Mouse (Mus musculus): Measurements from ENCODE around the gene Fbxo3. TPM values are rescaled to one million over a fixed set of nuclear protein-coding genes. Genes with fewer than 3 reads are reported as not detected.
A peak's percentile ranks its signal among the peaks of the same experiment; 100 is the strongest.
"Not testable (repeated sequence)": the region's sequence is repeated elsewhere in the genome, so short reads cannot be mapped to it uniquely, and the experiment has no call there.

Gene Fbxo3
- total RNA-seq, 2 experiments from 2014 or later, result 45.1 to 57.4 TPM

- ATAC-seq (replicated peaks; ENCODE audit: poor library complexity, severe bottlenecking), result peak; percentile 87
Observed at GRCm38 (mm10) chr2:104034832-104035472, 7.4 kb downstream of the Fbxo3 start.

- no peak for ATAC-seq (replicated peaks; ENCODE audit: poor library complexity, severe bottlenecking)
Observed at GRCm38 (mm10) chr2:104035595-104035994, 8.1 kb downstream of the Fbxo3 start.

- no peak for ATAC-seq (replicated peaks; ENCODE audit: poor library complexity, severe bottlenecking)
Observed at GRCm38 (mm10) chr2:104036316-104036715, 8.8 kb downstream of the Fbxo3 start.

- no peak for ATAC-seq (replicated peaks; ENCODE audit: poor library complexity, severe bottlenecking)
Observed at GRCm38 (mm10) chr2:104038236-104038635, 10.7 kb downstream of the Fbxo3 start.

- peak; percentile 33; the same call in 1 of the 2 replicates for ATAC-seq (replicated peaks; ENCODE audit: poor library complexity, severe bottlenecking)
Observed at GRCm38 (mm10) chr2:104041632-104042031, 14.1 kb downstream of the Fbxo3 start.

- no peak for ATAC-seq (replicated peaks; ENCODE audit: poor library complexity, severe bottlenecking)
Observed at GRCm38 (mm10) chr2:104042766-104043165, 15.2 kb downstream of the Fbxo3 start.

GRCm38 (mm10) chr2:104043624-104044478 is 16.3 kb downstream of the Fbxo3 start:
- ATAC-seq (replicated peaks; ENCODE audit: poor library complexity, severe bottlenecking), result no peak

- no peak for ATAC-seq (replicated peaks; ENCODE audit: poor library complexity, severe bottlenecking)
Observed at GRCm38 (mm10) chr2:104044479-104045080, 17.1 kb downstream of the Fbxo3 start.

GRCm38 (mm10) chr2:104058381-104058780 is 30.9 kb downstream of the Fbxo3 start:
- ATAC-seq (replicated peaks; ENCODE audit: poor library complexity, severe bottlenecking), result no peak

GRCm38 (mm10) chr2:104058954-104059353 is 31.4 kb downstream of the Fbxo3 start:
- ATAC-seq (replicated peaks; ENCODE audit: poor library complexity, severe bottlenecking), result no peak

- ATAC-seq (replicated peaks; ENCODE audit: poor library complexity, severe bottlenecking), result no peak
Observed at GRCm38 (mm10) chr2:104059786-104060185, 32.3 kb downstream of the Fbxo3 start.

- ATAC-seq (replicated peaks; ENCODE audit: poor library complexity, severe bottlenecking), result no peak
Observed at GRCm38 (mm10) chr2:104060996-104061395, 33.5 kb downstream of the Fbxo3 start.

- ATAC-seq (replicated peaks; ENCODE audit: poor library complexity, severe bottlenecking), result no peak
Observed at GRCm38 (mm10) chr2:104062665-104063064, 35.1 kb downstream of the Fbxo3 start.

- no peak for ATAC-seq (replicated peaks; ENCODE audit: poor library complexity, severe bottlenecking)
Observed at GRCm38 (mm10) chr2:104064152-104064551, 36.6 kb downstream of the Fbxo3 start.

- not testable (repeated sequence) for ATAC-seq (replicated peaks; ENCODE audit: poor library complexity, severe bottlenecking)
Observed at GRCm38 (mm10) chr2:104065526-104065925, 38.0 kb downstream of the Fbxo3 start, which contains the start of gene Gm10912. Gene Gm10912 (plus strand): TSS chr2:104065826.

GRCm38 (mm10) chr2:104068450-104068849 is 40.9 kb downstream of the Fbxo3 start, which contains the start of gene Gm10799:
Gene Gm10799 (minus strand): TSS chr2:104068550.
- not testable (repeated sequence) for ATAC-seq (replicated peaks; ENCODE audit: poor library complexity, severe bottlenecking)

- ATAC-seq (replicated peaks; ENCODE audit: poor library complexity, severe bottlenecking), result peak; percentile 97
Observed at GRCm38 (mm10) chr2:104069704-104070185, 42.2 kb downstream of the Fbxo3 start, which contains the start of gene Cd59b. Gene Cd59b (plus strand): TSS chr2:104069849.

- 0 out of 2 replicates have a peak, but pooled peaks have one; percentile 17 for ATAC-seq (replicated peaks; ENCODE audit: poor library complexity, severe bottlenecking)
Observed at GRCm38 (mm10) chr2:104078285-104078684, 50.8 kb downstream of the Fbxo3 start.

GRCm38 (mm10) chr2:104081436-104082050 is 54.0 kb downstream of the Fbxo3 start:
- not testable (repeated sequence) for ATAC-seq (replicated peaks; ENCODE audit: poor library complexity, severe bottlenecking)

GRCm38 (mm10) chr2:104082474-104082873 is 55.0 kb downstream of the Fbxo3 start:
- no peak for ATAC-seq (replicated peaks; ENCODE audit: poor library complexity, severe bottlenecking)
